Mouse (Mus musculus): Measurements from ENCODE around the gene Slit1. TPM values are rescaled to one million over a fixed set of nuclear protein-coding genes. Genes with fewer than 3 reads are reported as not detected.

The Slit1 gene
- polyA plus RNA-seq, 1 experiment from 2014 or later, result 0.35 TPM

GRCm38 (mm10) chr19:41706094-41706828 is 37.2 kb downstream of the Slit1 start:
- Histone ChIP-seq H3K27ac (ENCODE audit: low read depth, low read length) (no peak overlapping the region), H3K4me2 (replicated peaks; ENCODE audit: low read depth) (no peak overlapping the region), H3K36me3 (ENCODE audit: control insufficient read depth, insufficient read depth) (no peaks in the 10 kb centered on the region), H3K4me3 (ENCODE audit: low read depth, low read length) (no peak overlapping the region), H3K4me1 (replicated peaks; ENCODE audit: control insufficient read depth, insufficient read depth, low read length) (no peaks in the 10 kb centered on the region), H3K9me3 (ENCODE audit: control insufficient read depth) (no peaks in the 10 kb centered on the region), H3K27me3 (replicated peaks; ENCODE audit: control insufficient read depth, insufficient read depth, low read length) (no peaks in the 10 kb centered on the region), H3K9ac (ENCODE audit: low read depth, low read length) (no peak overlapping the region)
- no peak for ATAC-seq
- no peak for TF ChIP-seq CTCF (IDR thresholded peaks at IDR 0.05; ENCODE audit: low read depth)
- 76% methylated on average over 17 of the region's 17 CpGs for WGBS

- Histone ChIP-seq H3K4me1 (replicated peaks; ENCODE audit: control insufficient read depth, insufficient read depth, low read length) (no peaks in the 10 kb centered on the region), H3K4me3 (ENCODE audit: low read depth, low read length) (no peak overlapping the region), H3K27ac (ENCODE audit: low read depth, low read length) (no peak overlapping the region), H3K9me3 (ENCODE audit: control insufficient read depth) (no peaks in the 10 kb centered on the region), H3K9ac (ENCODE audit: low read depth, low read length) (no peak overlapping the region), H3K36me3 (ENCODE audit: control insufficient read depth, insufficient read depth) (no peaks in the 10 kb centered on the region), H3K4me2 (replicated peaks; ENCODE audit: low read depth) (no peak overlapping the region), H3K27me3 (replicated peaks; ENCODE audit: control insufficient read depth, insufficient read depth, low read length) (no peaks in the 10 kb centered on the region)
- TF ChIP-seq CTCF (IDR thresholded peaks at IDR 0.05; ENCODE audit: low read depth), result no peak
- 64% methylated on average over 12 of the region's 12 CpGs for WGBS
- no peak for ATAC-seq
Measured at GRCm38 (mm10) chr19:41705416-41705815, 38.0 kb downstream of the Slit1 start.

- Histone ChIP-seq H3K9ac (ENCODE audit: low read depth, low read length) (no peak overlapping the region), H3K4me2 (replicated peaks; ENCODE audit: low read depth) (no peak overlapping the region), H3K27ac (ENCODE audit: low read depth, low read length) (no peak overlapping the region), H3K36me3 (ENCODE audit: control insufficient read depth, insufficient read depth) (no peaks in the 10 kb centered on the region), H3K9me3 (ENCODE audit: control insufficient read depth) (no peaks in the 10 kb centered on the region), H3K4me1 (replicated peaks; ENCODE audit: control insufficient read depth, insufficient read depth, low read length) (no peaks in the 10 kb centered on the region), H3K4me3 (ENCODE audit: low read depth, low read length) (no peak overlapping the region), H3K27me3 (replicated peaks; ENCODE audit: control insufficient read depth, insufficient read depth, low read length) (no peaks in the 10 kb centered on the region)
- no peak for ATAC-seq
- TF ChIP-seq CTCF (IDR thresholded peaks at IDR 0.05; ENCODE audit: low read depth), result no peak
- 71% methylated on average over 6 of the region's 6 CpGs for WGBS
Measured at GRCm38 (mm10) chr19:41702638-41703037, 40.8 kb downstream of the Slit1 start.

- no peak for ATAC-seq
Measured at GRCm38 (mm10) chr19:41698857-41699424, 44.5 kb downstream of the Slit1 start.

DNA sequence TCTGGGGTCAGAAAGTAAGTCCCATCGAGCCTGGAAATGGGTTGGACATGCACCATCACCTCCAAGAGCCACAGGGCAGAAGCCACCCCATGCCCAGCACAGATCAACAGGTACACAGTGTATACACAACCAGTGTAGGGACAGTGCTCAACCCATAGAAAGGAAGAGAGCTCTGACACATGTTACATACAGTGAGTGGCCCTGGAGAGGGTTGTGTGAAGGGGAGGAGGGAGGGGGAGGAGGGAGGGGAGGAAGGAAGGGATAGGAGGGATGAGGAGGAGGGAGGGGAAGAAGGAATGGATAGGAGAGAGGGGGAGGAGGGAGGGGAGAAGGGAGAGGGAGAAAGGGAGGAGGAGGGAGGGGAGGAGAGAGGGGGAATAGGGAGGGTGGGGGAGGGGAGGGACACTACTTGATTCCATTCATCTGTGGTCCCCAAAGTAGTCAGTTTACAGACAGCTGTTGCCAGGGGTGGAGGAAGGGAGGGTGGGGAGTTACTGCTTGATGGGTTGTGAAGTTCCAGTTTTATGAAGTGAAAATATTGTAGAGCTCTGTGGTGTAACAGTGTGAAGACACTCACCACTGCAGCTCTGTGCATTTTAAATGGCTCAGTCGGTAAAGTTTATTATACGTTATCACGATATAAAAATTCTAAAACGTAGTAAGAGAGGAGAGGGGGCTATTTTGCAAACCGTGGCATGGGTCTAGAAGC is 45.5 kb downstream of the Slit1 start:
- WGBS, result 63% methylated on average over 6 of the region's 6 CpGs
- Histone ChIP-seq H3K9ac (ENCODE audit: low read depth, low read length) (no peak overlapping the region), H3K27me3 (replicated peaks; ENCODE audit: control insufficient read depth, insufficient read depth, low read length) (no peaks in the 10 kb centered on the region), H3K27ac (ENCODE audit: low read depth, low read length) (no peak overlapping the region), H3K4me3 (ENCODE audit: low read depth, low read length) (no peak overlapping the region), H3K9me3 (ENCODE audit: control insufficient read depth) (no peaks in the 10 kb centered on the region), H3K4me1 (replicated peaks; ENCODE audit: control insufficient read depth, insufficient read depth, low read length) (no peaks in the 10 kb centered on the region), H3K4me2 (replicated peaks; ENCODE audit: low read depth) (no peak overlapping the region), H3K36me3 (ENCODE audit: control insufficient read depth, insufficient read depth) (no peaks in the 10 kb centered on the region)
- ATAC-seq, result no peak
- no peak for TF ChIP-seq CTCF (IDR thresholded peaks at IDR 0.05; ENCODE audit: low read depth)

More at GRCm38 (mm10) chr19:41698857-41699424, 44.5 kb downstream of the Slit1 start:
- Histone ChIP-seq H3K4me3 (ENCODE audit: low read depth, low read length) (no peak overlapping the region), H3K36me3 (ENCODE audit: control insufficient read depth, insufficient read depth) (no peaks in the 10 kb centered on the region), H3K27ac (ENCODE audit: low read depth, low read length) (no peak overlapping the region), H3K27me3 (replicated peaks; ENCODE audit: control insufficient read depth, insufficient read depth, low read length) (no peaks in the 10 kb centered on the region), H3K9ac (ENCODE audit: low read depth, low read length) (no peak overlapping the region), H3K9me3 (ENCODE audit: control insufficient read depth) (no peaks in the 10 kb centered on the region), H3K4me1 (replicated peaks; ENCODE audit: control insufficient read depth, insufficient read depth, low read length) (no peaks in the 10 kb centered on the region), H3K4me2 (replicated peaks; ENCODE audit: low read depth) (no peak overlapping the region)
- 65% methylated on average over 5 of the region's 5 CpGs for WGBS
- no peak for TF ChIP-seq CTCF (IDR thresholded peaks at IDR 0.05; ENCODE audit: low read depth)

- no peak overlapping the region for H3K9ac ChIP-seq (ENCODE audit: low read depth, low read length)
- ATAC-seq, result no peak
- H3K36me3 ChIP-seq (ENCODE audit: control insufficient read depth, insufficient read depth), result no peaks in the 10 kb centered on the region
- TF ChIP-seq CTCF (IDR thresholded peaks at IDR 0.05; ENCODE audit: low read depth), result no peak
- H3K4me3 ChIP-seq (ENCODE audit: low read depth, low read length), result no peak overlapping the region
- no peaks in the 10 kb centered on the region for H3K4me1 ChIP-seq (replicated peaks; ENCODE audit: control insufficient read depth, insufficient read depth, low read length)
- H3K9me3 ChIP-seq (ENCODE audit: control insufficient read depth), result no peaks in the 10 kb centered on the region
- 54% methylated on average over 9 of the region's 9 CpGs for WGBS
- no peak overlapping the region for H3K27ac ChIP-seq (ENCODE audit: low read depth, low read length)
- no peaks in the 10 kb centered on the region for H3K27me3 ChIP-seq (replicated peaks; ENCODE audit: control insufficient read depth, insufficient read depth, low read length)
- no peak overlapping the region for H3K4me2 ChIP-seq (replicated peaks; ENCODE audit: low read depth)
Measured at GRCm38 (mm10) chr19:41697111-41697806, 46.2 kb downstream of the Slit1 start.

Data from intestine, postnatal 0 days (tissue).